Mouse (Mus musculus) telencephalon, adult 2 months (tissue): Measurements from ENCODE around the gene Abcb8.
"Not testable (repeated sequence)": the region's sequence is repeated elsewhere in the genome, so short reads cannot be mapped to it uniquely, and the experiment has no call there.

Experiments
- DNase-seq: peaks from one replicate; pipeline ENCODE4 v3.0.0-alpha.2; 2011; ENCODE audit warnings: low read depth, low spot score

Abcb8 gene

DNA sequence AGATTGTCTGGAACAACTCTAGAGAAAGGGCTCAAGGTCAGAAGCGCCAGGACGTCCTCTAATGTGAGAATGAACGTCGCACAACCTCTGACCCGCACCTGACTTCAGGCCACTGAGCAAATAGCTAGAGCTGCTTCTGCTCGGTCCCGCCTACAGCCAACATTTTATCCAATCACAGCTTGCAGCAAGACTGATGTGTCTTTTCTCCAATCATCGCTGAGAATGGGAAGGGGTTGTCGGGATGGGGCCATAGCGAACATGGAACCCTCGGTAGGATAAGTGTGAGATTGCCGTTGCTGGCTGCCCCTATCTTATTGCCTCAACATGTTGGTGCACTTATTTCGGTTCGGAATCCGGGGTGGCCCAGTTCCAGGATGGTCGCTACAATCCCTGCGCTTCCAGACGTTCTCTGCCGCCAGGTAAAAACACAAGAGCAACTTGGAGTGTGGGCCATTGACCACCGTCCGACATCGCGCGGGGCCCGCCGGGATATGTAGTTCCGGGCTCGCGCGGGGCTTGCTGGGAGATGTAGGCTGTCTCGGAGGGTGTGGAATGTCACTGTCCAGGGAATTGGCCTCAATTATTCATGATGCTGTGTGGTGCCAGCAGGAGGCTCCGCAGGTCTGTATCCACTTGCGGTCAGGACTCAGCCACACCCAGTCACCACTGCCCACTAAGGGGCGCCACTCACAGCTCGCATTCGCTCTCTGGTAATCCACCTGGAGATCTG, 867 bp downstream of the Abcb8 start:
- DNase-seq, result peak; percentile 99

DNA sequence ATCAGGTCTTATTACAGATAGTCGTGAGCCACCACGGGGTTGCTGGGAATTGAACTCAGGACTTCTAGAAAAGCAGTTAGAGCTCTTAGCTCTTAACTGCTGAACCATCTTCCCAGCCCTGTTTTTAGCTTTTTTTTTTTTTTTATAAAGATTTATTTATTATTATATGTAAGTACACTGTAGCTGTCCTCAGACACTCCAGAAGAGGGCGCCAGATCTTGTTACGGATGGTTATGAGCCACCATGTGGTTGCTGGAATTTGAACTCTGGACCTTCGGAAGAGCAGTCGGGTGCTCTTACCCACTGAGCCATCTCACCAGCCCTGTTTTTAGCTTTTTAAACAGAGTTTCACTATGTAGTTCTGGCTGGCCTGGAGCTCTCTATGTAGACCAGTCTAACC, 2.8 kb downstream of the Abcb8 start:
- not testable (repeated sequence) for DNase-seq

DNA sequence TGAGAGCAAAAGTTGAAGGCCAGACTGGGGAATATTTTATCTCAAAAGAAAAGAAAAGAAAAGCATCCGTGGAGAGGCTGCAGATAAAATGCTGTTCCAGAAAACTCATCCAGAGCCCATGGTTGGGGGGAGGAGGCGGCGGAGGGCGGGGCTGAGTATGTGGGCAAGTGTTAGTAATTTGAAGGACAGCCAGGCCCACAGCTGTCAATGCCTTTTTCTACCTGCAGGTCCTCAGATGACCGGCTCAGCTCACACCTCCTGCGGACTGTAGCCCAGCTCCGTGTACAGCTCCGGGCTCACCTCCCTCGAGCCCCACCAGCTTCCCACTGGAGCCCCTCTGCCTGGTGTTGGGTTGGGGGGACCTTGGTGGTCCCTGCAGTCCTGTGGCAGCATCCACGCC, 6.2 kb downstream of the Abcb8 start:
- no peak for DNase-seq

DNA sequence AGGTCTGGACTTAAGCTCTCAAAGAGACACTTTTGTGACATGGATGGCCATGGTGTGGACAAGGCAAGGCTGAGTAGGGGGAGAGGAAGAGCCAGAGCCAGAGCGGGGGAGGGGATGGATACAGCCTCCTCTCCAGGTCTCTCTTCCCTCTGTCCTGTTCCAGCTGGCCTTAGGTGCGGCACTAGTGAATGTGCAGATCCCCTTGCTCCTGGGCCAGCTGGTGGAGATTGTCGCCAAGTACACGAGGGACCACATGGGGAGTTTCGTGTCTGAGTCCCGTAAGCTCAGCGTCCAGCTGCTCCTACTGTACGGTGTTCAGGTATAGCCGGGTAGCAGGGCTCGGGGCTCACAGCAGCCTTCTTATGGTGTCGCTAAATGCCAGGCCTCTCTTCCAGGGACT, 6.9 kb downstream of the Abcb8 start:
- DNase-seq, result no peak

DNA sequence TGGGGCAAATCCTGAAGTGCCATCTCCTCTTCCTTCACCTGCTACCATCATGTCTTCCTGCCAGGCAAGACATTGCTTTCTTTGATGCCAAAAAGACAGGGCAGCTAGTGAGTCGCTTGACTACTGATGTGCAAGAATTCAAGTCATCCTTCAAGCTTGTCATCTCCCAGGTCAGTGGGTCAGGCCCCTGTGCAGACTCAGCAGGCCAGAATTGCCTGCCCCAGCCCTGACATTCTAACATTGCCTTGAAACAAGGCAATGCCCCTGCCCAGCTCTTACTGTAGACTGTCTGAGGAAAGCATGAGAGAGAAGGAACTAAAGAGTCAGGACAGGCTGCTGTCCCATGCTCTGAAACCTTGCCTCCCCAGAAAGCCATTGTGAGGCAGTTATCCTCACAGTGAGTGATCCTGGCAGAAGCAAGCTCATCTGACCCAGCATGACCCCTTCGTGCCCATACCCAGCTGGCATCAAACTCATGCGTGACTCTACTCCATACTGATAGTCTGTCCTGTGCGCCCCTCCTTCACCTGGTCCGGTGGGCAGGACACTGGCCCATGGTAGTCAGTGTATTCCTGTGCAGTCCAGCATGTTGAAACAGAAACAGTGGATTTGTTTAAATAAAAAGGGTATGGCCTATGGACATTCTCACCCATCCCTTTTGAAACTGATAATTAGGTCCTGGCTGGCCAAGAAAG, 7.6 kb downstream of the Abcb8 start:
- no peak for DNase-seq

DNA sequence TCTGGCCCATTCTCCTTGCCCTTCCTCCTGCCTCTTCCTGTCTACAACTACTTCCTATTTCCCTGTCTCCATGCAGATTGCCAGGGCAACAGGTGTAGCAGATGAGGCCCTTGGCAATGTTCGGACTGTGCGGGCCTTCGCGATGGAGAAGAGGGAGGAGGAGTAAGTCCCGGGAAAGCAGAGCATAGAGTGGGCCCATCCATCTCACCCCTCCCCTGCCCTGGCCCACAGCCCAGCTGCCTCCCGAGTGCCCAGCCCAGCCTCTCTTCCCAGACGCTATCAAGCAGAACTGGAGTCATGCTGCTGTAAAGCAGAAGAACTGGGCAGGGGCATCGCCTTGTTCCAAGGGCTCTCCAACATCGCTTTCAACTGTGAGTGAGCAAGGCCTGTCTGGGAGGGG, 8.5 kb downstream of the Abcb8 start:
- DNase-seq, result no peak

DNA sequence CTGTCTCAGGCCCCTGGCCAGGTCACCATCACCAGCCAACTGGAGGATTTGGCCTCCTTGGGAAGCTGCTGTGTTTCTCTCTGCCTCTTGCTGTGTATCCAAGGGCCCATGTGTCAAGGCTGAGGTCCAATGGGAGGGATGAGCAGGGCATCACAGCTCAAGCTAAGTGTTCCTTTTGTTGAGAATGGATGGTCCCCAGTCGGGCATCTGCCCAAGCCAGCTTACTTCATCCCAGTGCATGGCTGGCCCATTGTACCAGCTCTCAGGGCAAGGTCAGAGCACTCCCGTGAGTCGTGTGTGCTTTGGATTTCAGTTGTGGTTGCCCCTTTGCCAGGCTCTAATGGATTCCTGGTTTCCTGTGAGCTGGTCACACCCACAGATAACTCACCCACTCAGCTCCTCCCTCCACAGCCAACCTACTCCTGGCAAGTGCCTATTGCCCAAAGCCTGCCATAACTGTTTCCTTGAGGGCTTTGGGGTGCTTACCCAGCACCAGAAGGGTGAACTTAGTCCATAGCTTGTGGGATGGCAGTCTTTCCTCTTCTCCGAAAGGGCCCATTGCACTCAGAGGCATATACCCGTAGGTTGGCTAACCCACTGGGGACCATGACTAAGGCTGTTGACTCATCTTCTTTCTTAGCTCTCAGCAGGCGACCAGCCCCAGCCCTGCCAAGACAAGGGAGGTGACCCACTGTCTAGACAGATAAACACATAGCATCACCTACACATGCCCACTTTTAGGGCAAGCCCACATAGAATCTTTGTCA, 11.3 kb downstream of the Abcb8 start:
- no peak for DNase-seq

DNA sequence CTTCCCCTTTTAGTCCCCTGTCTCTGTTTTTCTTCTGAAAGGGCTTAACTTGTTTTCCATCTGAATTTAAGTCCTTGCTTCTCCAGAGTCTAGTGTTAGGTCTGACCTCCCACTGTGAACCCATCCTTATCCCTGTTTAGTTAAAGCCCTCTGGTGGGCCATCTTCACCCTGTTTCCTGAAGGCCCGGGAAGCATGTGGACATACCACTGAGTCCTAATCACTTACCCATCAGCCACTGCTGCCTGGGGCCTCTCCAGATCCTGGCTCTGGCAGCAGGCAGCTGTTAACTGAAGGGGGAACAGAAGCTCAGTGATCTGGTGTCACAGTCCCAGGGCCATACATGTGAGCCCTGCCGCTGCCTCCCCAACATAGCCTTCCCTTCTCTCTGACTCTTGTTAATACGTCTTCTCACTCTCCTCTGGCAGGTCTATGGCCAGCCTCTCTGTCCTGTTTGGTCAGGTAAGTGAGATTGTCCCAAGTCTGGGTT, 12.0 kb downstream of the Abcb8 start:
- DNase-seq, result no peak

DNA sequence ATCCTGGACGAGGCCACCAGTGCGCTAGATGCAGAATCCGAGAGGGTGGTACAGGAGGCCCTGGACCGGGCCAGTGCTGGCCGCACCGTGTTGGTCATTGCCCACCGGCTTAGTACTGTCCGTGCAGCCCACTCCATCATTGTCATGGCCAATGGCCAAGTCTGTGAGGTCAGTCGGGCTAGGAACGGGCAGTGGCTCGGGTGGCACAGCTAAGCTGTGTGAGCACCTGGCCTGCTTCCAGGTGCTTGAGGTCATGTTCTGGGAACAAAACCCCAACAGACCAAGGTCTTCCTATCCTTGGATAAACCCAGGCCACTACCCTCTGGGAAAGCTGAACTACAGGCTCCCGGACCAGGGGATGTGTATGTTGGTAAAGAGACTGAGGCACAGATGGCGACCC, 15.2 kb downstream of the Abcb8 start:
- no peak for DNase-seq

DNA sequence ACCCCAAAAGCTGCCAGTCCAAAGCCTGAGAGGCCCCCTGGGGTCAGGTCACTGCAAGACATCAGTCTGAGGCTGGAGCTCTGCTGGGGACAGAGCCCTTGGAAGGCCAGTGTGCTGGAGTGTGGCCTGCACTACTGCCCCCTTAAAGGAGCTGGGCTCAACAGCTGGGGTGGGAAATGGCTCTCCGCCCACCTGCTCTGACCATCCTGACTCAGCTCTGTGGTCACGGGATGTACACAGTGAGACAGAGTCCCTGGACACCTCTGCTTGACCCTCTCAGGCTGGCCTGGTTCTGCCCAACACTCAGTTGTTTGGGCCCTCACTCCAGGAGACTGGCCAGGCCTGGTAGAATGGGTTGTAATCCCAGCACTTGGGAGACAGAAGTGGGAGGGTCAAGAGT, 16.0 kb downstream of the Abcb8 start:
- DNase-seq, result no peak

DNA sequence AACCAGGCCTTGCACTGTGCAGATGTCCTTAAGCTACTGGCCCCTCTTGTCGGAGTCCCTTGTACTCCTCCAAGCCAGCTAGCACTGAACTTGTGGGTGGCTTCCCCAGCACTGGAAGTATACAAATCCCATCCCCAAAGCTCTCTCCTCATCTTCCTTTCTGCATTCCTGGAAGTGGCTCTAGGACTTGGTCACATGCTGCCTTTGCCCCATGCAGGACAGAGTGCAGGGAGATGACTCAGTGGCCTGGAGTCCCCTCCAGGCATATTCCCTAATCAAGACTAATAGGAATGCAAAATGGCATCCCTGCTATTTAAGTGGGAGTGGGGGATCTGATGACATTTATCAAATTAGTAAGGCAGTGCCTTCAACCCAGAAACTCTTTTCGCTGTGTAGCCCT, 18.6 kb downstream of the Abcb8 start:
- DNase-seq, result no peak

DNA sequence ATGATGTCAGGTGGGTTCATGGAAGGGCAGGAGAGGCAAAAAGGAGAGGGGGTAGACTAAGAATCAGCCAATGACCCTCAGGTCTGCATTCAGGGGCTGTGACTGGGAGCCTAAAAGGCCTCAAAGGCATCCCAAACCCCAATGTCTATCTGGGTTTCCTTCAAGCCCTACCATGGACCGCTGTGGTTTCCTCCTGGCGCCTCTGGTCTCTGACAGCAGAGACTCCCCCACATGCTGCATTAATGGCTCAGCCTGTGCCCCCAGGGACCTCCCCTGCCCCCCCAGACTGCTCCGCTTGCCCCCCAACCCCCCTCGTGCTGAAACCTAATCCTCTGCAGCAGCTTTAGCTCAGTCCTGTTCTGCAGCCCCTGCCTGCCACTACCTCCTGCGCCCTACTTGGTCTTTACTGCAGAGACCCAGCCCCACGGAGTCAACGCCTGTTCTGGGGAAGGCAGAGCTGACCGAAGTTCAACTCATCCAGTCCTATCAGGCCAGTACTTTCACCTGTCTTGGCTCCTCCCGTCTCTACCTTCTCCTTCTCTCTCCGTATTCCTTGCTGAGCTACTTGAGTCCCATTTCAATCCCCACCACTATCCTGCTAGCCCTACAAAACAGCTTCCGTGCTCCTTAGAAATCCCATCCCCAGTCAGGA, 19.7 kb downstream of the Abcb8 start, which contains the start of gene Asic3:
Gene Asic3, plus strand, starts transcription at position 351 of the 652 bp plus-strand sequence.
- DNase-seq, result no peak

DNA sequence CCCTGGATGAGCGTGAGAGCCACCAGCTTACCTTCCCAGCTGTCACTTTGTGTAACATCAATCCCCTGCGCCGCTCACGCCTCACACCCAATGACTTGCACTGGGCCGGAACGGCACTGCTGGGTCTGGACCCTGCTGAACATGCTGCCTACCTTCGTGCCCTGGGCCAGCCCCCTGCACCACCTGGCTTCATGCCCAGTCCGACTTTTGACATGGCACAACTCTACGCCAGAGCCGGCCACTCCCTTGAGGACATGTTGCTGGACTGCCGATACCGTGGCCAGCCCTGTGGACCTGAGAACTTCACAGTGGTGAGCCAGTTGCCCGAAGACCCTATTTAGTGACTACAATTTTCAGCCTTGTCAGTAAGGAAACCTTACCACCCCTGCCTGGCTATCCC, 20.5 kb downstream of the Abcb8 start:
- DNase-seq, result no peak

DNA sequence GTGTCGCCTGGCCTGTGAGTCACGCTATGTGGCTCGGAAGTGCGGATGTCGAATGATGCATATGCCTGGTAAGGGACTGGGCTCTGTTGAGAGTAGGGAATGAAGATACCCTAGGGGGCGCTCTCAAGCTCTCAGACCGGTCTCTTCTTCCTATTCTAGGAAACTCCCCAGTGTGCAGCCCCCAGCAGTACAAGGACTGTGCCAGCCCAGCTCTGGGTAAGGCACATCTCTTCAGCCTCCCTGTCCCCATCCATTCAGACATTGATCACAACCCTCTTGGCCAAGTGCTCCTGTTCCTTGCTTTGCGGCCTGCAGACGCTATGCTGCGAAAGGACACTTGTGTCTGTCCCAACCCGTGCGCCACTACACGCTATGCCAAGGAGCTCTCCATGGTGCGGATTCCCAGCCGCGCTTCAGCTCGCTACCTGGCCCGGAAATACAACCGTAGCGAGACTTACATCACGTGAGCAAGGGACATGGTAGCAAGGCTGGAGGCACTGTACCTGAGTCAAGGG, 22.8 kb downstream of the Abcb8 start:
- DNase-seq, result no peak

DNA sequence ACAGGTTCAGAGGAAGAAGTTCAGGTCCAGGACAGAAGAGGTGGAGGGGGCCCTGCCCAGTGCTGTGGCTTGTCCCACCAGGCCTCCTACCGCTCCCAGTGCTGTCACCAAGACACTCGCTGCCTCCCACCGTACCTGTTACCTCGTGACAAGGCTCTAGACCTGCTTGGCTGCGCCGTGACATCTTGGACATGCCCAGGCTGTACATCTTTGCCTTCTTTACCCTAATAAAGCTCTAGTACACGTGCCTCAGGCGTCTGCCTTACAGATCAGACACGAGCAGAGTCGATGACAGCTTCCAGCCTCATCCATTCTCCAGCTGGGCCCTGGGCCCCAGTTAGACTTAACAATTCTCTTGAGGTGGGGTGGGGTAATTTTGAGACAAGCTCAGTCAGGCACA, 24.1 kb downstream of the Abcb8 start:
- no peak for DNase-seq

DNA sequence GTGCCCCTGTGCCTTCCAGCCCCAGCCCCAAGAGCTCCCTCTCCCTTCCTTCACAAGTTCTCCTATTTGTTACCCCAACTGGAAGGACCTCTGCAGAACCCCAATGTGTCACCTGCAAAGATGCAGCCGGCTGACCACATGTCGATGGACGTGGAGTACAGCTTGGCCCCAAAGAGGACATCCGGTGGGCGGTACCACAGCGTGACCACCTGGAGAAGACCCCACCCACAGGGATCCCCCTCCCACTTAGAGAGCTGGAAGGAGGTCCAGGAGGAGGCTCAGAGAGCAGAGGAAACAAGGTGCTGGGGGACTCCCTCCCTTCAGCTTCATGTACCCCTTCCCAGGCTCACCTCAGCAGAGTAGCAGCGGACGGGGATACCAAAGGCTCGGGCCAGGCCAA, 26.9 kb downstream of the Abcb8 start:
- no peak for DNase-seq

DNA sequence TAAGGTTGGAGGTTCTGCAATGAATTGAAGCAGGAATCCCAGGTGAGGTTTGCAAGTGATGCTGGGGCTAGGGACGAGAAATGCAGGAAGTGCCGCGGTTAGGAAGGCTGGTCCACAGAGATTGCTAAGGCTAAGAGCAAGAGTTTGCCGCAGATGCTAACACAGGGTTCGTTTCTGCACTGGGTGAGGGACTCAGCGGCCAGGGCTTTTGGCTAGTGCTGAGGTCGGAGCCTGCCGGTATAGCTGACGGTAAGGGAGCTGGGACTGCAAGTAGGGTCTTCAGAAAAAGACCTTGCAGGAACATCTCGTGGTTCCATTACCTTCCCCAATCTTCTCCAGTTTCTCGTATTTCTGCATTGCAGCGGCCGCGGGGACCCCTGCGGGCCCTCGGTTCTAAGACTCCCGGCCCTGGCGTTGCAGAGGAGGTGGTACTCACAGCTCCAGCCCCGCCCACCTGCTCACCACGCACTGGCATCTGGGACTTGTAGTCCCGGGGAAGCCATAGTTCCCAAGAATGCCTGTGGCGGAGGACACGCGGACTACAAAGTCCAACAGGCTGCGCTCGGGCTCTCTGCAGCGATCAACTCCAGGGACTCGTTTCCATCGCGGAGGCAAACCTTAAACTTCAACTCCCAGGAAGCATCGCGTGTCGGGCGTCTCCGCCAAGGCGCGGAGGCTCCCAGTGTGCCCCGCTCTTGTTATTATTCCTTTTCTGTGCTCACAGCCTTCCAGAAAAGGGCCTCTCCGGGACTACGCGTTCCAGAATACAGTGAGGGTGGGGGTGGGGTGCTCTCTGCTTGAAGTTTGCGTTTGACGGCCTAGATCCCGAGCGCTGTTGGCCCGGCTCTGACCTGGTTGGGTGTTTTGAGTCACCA, 29.9 kb downstream of the Abcb8 start, which contains the start of the genes Cdk5 and Slc4a2:
Gene Cdk5, minus strand, starts transcription at position 402 of the 875 bp plus-strand sequence.
Gene Slc4a2, plus strand, starts transcription at position 709 of the 875 bp plus-strand sequence.
- peak; percentile 100 for DNase-seq

DNA sequence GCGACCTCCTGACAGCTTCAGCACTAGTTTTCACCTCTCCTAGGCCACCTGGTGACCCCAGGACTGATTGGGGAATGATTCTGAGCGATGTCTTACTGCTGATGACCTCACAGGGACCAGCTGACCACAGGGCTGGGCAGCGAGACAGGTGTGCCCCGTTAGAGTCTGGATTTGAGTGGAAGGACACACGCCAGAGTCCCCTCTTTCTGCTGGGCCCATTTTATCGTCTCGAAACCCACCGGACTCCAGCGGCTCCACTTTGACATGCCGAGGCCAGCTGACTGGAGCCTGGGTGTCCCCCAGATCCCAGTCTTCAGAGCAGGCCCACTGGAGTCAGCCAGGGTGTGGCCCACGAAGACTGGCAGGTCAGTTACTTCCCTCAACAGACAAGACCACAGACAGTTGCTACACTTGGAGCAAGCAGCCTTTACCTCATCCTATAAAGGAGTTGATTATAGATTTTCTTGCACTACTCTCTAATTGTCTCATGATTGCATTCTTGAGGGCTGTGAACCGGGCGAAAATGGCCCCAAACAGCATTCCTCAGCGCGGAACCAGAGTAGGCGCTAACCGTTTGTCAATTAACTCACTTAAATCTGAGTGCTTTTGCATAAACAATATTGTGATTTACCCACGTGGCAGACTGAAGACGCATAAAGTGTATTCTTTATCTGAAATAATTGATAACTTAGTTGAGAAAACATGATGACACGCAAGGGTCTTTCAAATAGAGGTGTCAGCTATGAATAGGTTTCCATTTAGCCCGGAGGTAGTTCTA, 30.7 kb downstream of the Abcb8 start:
- DNase-seq, result no peak

DNA sequence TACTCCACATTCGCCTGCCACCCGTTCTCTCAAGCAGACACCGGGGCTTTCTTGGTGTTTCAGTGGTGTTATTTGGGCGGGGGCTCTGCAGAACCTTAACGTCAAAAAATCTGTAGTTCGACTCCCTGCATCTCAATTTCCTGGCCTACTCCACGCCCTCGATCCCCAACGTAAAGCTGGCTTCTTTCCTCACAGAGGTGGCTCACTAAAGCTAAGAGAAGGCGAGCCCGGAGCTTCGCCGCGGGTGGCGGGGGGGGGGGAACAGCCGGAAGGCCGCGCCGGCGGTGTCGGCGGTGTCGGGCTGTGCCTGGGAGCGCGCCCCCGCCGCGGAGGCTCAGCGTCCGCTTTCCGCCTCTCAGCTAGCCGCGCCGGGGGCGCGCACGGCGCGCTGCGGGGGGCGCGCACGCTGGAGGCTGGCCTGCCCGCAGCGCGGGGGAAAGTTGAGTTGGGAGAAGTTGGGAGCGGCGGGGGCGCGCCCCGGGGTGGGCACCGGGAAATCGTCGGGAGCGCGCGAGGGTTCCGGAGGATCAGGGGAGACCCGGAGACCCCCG, 31.5 kb downstream of the Abcb8 start:
- DNase-seq, result no peak
